Mouse (Mus musculus) kidney, adult 2 months (tissue): ENCODE measurements at regions not wholly inside any gene's neighbourhood (a gene's known extent, or its start where the extent isn't known, plus 50 kb on each side); places are given as distances from the start of the nearest gene placed in this dataset.

Experiments
- CTCF ChIP-seq: fragments of 200-500 bp; conservative IDR thresholded peaks from 2 replicates; pipeline ENCODE4 v1.5.1; 2011; ENCODE audit warnings: low read depth, mild to moderate bottlenecking, control low read depth, low read length, moderate library complexity, mixed read lengths; ENCODE audit not compliant: insufficient read depth, insufficient read length
- POLR2A ChIP-seq: fragments of 200-500 bp; IDR thresholded peaks from one replicate; pipeline ENCODE4 v1.6.1; 2011; ENCODE audit warnings: low read depth, low read length, control low read depth

- TF ChIP-seq POLR2A (no peak), CTCF (no peak)
Measured at GRCm38 (mm10) chr1:114287349-114287748, 1397.2 kb upstream of the Cntnap5a start.
